Mouse (Mus musculus): Measurements from ENCODE around the gene Olfr816.

DNA sequence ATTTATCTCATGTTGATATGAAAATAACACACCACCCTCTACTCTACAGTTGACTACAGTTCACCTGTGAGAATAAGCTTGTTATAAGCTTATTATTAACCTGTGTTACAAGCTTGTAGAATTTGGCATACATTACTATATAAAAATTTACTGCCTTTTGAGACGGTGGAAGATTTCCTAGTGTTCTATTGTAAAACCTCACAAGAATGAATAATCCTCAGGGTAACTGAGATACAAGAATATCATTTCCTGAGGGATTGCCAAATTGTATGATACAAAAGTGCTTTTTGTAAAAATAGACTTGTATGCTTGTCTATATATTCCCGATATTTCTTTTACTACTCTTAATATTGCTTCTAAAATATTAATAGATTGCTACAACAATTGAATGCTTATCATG lies 33.6 kb upstream of the Olfr816 start, which contains the start of gene Olfr818:
- TF ChIP-seq CTCF (conservative IDR thresholded peaks at IDR 0.05 in 1 of 2, IDR thresholded peaks at IDR 0.05 in 1 of 2; ENCODE audit: low read depth in 2 of 2, low read length in 2 of 2) = no peak
- TF ChIP-seq BHLHE40 (IDR thresholded peaks at IDR 0.05; ENCODE audit: low read depth, low read length) = no peak
- TF ChIP-seq JUN (IDR thresholded peaks at IDR 0.05; ENCODE audit: insufficient read depth, low read depth, low read length) = no peak
